Mouse (Mus musculus) ovary, postnatal 10 days (tissue): ENCODE results near the gene Palm3.
A peak's percentile ranks its signal among the peaks of the same experiment; 100 is the strongest.

ENCODE experiments used
- DNase-seq: peaks from one replicate; pipeline ENCODE4 v3.0.0; 2022; ENCODE audit warnings: low spot score

The Palm3 gene

DNA sequence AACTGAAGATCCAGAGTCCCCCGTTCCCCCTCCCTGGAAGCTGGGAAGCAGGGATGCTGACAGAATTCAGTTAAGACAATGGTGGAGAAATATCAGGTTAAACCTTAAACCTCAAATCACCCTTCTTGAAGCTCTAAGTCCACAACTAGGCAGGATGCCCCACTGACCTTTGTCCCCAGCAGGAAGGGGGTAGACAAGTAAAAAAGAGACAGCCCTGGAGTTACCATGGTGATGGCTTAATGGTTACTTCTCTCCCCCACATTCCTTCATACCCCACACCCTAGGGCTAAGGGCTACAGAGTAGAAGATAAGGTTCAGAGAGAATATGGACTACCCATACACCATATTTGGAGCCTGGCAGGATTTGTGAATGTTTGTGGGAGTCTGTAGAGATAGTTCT is 2.4 kb downstream of the Palm3 start:
- DNase-seq: no peak

- DNase-seq: no peak
Observed at GRCm38 (mm10) chr8:84024171-84024570, 2.9 kb downstream of the Palm3 start.

DNA sequence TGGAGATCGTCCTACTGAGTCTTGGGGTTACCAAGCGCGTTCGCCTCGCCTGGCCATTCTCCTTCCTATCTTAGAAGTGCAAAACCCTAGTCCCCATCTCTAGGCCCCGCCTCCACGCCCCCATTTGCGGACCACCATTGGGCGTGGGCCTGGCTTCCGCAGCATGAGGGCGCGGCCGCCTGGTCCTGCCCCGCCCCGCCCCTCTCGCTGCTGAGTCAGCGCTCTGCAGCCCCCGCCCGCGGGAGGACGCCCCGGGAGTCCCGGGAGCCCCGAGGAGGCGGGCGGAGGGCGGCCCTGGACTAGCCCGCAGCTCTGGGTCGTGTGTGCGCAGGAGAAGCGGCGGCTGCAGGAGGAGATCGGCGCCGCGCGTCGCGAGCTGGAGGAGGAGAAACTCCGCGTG is 4.6 kb downstream of the Palm3 start:
- no peak for DNase-seq

DNA sequence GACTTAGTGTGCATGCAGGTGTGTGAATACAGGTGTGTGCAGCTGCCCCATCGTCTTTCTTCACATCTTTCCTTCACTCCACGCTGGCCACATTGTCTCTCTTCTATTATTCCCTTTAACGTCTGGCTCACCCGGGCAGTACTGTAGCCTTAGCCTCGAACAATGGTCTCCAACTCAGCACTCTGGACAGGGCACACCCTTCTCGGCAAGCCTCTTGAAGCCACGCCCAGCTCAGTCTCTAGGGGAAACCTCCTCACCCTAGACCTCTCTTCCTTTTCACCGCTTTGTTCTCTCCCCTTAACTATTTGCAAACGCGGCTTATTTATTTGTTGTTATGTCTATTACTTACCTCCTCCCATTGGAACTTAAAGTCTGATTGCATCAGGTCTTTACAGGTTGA is 6.2 kb downstream of the Palm3 start:
- DNase-seq: no peak

DNA sequence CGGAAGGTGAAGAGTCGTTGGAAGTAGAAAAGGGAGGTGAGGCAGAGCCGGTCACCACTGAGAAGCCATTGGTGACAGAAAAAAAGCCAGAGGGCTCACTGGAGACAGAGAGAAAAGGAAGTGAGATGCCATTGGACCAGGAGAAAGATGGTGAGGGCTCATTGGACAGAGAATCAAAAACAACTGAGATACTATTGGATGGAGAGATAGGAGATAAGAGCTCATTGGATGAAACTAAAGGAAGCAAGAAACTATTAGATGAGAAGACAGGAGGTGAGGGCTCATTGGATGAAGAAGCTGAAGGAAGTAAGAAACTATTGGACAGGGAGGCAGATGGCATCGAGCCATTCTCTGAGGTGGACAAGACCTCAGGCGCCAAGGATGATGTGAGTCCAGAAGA is 8.0 kb downstream of the Palm3 start:
- no peak for DNase-seq

- DNase-seq: no peak
Observed at GRCm38 (mm10) chr8:84032777-84033176, 11.5 kb downstream of the Palm3 start.

DNA sequence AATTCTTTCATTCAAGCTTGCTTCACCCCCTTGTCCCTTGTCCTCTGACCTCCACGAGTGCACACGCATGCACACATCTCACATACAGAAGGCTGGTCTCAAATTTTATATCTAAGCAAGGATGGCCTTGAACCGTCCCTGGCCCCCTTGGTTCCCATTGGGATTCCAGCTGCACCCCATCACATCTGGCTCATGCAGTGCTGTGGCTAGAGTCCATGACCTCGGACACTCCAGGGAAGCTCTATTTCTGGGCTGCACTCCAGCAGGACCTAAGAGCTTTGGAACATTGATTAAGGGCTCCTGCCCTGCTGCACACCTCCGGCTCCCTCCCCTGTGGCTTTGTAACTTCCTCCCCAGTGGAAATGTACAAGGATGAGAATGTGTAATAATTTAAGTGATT is 16.7 kb downstream of the Palm3 start:
- no peak for DNase-seq

GRCm38 (mm10) chr8:84039050-84039449 is 17.8 kb downstream of the Palm3 start:
- DNase-seq: peak; percentile 60

- DNase-seq: peak; percentile 42
Observed at GRCm38 (mm10) chr8:84042066-84042947, 21.0 kb downstream of the Palm3 start, which contains the start of gene Il27ra. Il27ra (minus strand) TSS chr8:84042589.

GRCm38 (mm10) chr8:84042948-84043342 is 21.7 kb downstream of the Palm3 start:
- DNase-seq: no peak

- DNase-seq: no peak
Observed at GRCm38 (mm10) chr8:84044103-84044502, 22.8 kb downstream of the Palm3 start.

DNA sequence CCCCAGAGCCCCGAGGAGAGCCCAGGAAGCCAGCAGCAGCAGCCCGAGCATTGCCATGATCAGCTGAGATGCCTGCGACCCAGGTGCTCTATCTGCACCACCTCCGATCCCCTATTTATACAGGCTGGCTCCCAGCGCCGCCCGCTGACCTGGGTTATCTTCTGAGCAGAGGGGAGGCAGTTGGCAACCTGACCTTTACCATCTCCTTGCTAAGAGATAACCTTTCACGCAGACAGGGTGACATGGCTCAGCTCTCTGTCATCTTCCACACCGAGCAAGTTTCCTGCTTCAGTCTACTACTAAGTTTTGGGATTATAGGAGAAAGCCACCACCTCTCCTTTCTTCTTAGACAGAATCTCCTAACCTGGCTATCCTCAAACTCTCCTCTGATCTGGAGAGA is 23.6 kb downstream of the Palm3 start, which contains the start of gene Rln3:
TSS of gene Rln3 (minus strand) at position 101 of the 400 bp plus-strand sequence.
- no peak for DNase-seq

- no peak for DNase-seq
Observed at GRCm38 (mm10) chr8:84046505-84046904, 25.2 kb downstream of the Palm3 start.

DNA sequence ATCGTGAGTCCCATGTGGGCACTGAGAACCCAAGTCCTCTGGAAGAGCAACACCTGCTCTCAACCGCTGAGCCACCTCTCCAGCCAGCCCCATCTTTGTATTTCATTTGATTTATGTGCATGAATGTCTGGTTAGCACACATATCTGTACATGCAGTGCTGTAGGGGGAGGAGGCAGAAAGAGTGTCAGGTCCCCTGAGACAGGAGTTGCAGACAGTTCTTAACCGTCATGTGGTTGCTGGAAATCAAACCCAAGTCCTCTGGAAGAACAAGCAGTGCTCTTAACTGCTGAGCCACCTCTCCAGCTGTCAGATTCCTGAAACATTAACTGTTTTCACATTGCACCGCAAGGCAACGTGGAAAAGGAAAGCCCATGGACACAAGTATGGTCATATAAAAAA is 26.9 kb downstream of the Palm3 start:
- DNase-seq: no peak

DNA sequence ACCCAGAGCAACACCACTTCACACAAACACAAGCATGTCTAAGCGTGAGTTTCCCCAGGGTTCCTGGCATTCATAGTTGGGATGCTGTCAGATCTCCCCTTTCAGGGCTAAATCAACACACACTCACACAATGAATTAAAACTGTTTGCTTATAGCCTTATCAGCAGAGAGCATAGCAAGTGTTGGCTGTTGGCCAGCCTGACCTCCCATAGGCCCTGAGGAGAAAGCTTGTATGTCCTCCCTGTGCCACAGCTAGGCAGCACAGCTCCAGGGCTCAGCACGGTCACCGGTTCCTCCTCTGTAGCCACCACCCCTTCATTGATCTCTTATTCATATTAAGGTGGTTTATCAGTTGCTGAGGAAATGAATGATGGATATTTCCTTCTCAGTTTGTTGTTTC is 31.5 kb downstream of the Palm3 start:
- no peak for DNase-seq

DNA sequence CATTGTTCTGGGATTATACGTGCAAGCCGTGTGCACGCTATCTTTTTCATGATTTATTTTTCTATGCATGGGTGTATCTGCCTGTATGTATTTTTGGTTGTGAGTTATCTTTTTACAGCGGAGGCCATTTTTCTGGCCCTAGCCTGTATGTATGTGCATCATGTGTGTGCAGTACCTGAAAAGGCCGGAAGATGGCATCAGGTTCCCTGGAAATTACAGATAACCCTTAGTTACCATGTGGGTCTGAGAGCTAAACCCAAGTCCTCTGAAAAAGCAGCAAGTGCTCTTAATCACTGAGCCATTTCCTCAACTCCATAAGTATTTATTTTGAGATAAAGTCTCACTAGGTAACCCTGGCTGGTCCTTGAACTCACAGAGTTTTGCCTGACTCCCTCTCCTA is 32.0 kb downstream of the Palm3 start:
- DNase-seq: no peak

GRCm38 (mm10) chr8:84057827-84058226 is 36.6 kb downstream of the Palm3 start:
- no peak for DNase-seq

DNA sequence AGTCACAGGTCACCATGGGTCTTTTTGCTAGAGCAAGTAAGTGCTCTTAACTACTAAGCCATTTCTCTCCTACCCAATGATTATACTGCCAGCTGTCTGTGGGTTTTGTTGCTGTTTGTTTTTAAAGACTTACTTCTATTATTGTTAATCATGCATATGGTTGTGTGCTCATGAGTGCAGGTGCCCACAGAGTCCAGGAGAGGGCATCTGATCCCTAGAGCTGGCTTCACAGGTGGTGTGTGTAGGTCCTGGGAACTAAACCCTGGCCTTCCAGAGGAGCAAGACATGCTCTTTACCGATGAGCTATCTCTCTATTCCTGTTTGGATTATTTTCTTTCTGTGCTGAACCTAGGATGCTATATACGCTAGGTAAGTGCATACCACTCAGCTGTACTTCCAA is 38.0 kb downstream of the Palm3 start:
- no peak for DNase-seq

GRCm38 (mm10) chr8:84060245-84060644 is 39.0 kb downstream of the Palm3 start:
- DNase-seq: no peak

DNA sequence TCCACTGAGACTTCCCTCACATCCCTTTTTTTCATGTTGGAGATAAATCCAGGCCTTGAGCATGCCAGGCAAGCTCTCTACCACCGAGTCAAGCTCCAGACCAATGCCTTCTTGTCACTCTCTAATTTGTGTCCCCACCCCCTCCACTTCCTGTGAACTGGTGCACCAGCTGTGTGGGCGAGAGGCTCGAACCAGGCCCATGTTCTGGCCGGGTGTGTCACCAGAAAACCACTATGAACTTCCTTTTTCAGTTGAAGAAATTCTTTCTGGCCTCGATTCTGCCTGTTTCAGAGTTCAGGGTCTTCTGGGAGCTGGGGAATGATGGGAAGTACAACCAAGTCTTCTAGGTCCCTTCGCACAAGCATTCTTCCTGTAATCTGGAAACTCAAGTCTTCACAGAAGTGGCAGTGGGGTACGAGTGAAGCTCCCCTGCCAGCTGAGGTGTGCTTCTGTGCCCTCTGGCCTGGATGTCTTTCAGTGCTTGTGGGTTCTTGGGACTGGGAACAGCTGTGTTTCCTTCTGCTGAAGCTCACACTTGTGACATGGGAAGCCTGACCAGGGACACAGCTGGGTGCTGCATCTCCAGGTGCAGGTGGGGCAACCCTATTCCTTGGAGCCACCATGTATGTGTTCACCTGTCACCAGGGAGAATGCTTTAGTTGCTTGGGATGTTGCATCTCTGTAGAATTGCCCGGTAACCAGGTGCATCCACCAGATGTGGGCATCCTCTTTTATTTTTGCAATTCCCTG is 42.8 kb downstream of the Palm3 start:
- DNase-seq: no peak

DNA sequence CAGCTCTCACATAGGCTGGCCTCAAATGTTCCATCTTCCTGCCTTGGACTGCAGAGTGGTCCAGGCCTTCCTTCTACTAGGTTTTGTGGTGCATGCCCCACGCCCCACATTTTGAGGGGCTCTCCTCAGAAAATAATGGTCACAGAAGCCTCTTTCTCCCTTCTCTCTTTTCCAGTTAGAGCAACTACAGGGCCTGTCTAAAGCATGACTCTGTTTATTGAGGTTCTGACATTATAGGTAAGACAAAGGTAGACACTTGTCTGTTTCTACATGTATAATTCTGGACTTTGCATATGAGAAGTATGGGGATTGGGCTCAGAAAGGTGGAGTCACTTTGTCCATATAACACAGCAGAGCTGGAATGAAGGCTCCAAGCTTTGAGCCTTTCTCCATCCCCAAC is 43.8 kb downstream of the Palm3 start, which contains the start of gene Gm10643:
TSS of gene Gm10643 (minus strand) at position 101 of the 400 bp plus-strand sequence.
- DNase-seq: no peak

GRCm38 (mm10) chr8:84065457-84066072 is 44.3 kb downstream of the Palm3 start:
- no peak for DNase-seq
